Mouse (Mus musculus) embryonic facial prominence, embryonic 14.5 days (tissue): ENCODE measurements around the gene Ccl27a. TPM values are rescaled to one million over a fixed set of nuclear protein-coding genes. Genes with fewer than 3 reads are reported as not detected.

ENCODE experiments used
- ATAC-seq: fragments of 200-750 bp; cut with Nextera tagmentation; 2 replicates; pipeline ENCODE4 v1.8.0; 2017; ENCODE audit warnings: low read depth, moderate number of reproducible peaks, moderate TSS enrichment
- DNase-seq: peaks from one replicate; pipeline ENCODE4 v3.0.0-alpha.2; 2015; ENCODE audit warnings: low spot score
- H3K27ac ChIP-seq: fragments of 300-500 bp; sonication (generic); replicated peaks from 2 replicates; pipeline ENCODE4 v1.5.1; 2014; ENCODE audit warnings: low read depth, mild to moderate bottlenecking, low read length, moderate library complexity
- H3K27me3 ChIP-seq: fragments of 300-500 bp; sonication (generic); replicated peaks from 2 replicates; pipeline ENCODE4 v1.6.1; 2014; ENCODE audit warnings: low read length; ENCODE audit not compliant: control insufficient read depth, insufficient read depth
- H3K36me3 ChIP-seq: fragments of 300-500 bp; sonication (generic); 2 replicates; pipeline ENCODE4 v1.6.1; 2014; ENCODE audit warnings: low read length, mixed read lengths; ENCODE audit not compliant: control insufficient read depth, insufficient read depth
- H3K4me1 ChIP-seq: fragments of 300-500 bp; sonication (generic); 2 replicates; pipeline ENCODE4 v1.6.1; 2014; ENCODE audit warnings: antibody characterized with exemption, low read length; ENCODE audit not compliant: control insufficient read depth, insufficient read depth
- H3K4me2 ChIP-seq: fragments of 300-500 bp; sonication (generic); 2 replicates; pipeline ENCODE4 v1.6.1; 2014; ENCODE audit warnings: low read depth, mild to moderate bottlenecking, low read length, moderate library complexity, mixed read lengths
- H3K4me3 ChIP-seq: fragments of 300-500 bp; sonication (generic); 2 replicates; pipeline ENCODE4 v1.5.1; 2014; ENCODE audit warnings: low read depth, mild to moderate bottlenecking, low read length
- H3K9ac ChIP-seq: fragments of 300-500 bp; sonication (generic); 2 replicates; pipeline ENCODE4 v1.6.1; 2014; ENCODE audit warnings: low read depth, mild to moderate bottlenecking, low read length, moderate library complexity, mixed read lengths
- H3K9me3 ChIP-seq: fragments of 300-500 bp; sonication (generic); 2 replicates; pipeline ENCODE4 v1.6.1; 2016; ENCODE audit warnings: low read length; ENCODE audit not compliant: control insufficient read depth
- WGBS: fragments of 180-500 bp; shearing (Covaris S2); extraction: QIAGEN DNeasy Blood & Tissue Kit; methylation state at CpG from one replicate; pipeline ENCODE4 v1.1.7; 2014; 5-methylcytosine and 5-hydroxymethylcytosine counted together
- polyA plus RNA-seq: library from polyadenylated mRNA; unstranded; fragments of >200 nt; fragmentation: Nextera tagmentation; extraction: Ambion mirVana; gene quantifications from 2 replicates; pipeline ENCODE4 v1.2.1, GENCODE M21; 2014

The Ccl27a gene
- polyA plus RNA-seq, 1 experiment from 2014 or later = 41.4 TPM

DNA sequence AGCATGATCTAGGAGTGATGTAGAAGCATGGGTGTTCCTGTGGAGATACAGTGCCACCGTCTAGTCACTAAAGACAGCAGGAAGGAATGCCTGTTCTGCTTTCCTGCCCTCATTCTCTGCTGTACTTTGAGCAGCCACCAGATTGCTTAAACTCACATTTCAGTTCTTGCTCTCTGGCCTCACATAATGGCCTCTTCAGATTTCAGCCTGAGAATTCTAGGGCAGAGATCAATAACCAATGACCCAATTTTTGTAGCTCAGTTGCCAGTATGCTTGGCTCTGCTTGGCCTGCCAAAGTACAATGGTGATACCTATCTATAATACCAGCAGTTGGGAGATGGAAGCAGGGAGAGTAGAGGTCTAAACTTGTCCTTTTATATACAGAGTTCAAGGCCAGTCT, 29.0 kb downstream of the Ccl27a start:
- WGBS = 67% methylated on average over 1 of the region's 1 CpGs
- no peak for DNase-seq
- no peaks in the 10 kb centered on the region for H3K36me3 ChIP-seq
- H3K9ac ChIP-seq = no peak overlapping the region
- H3K27ac ChIP-seq = no peak overlapping the region
- H3K27me3 ChIP-seq = no peaks in the 10 kb centered on the region
- ATAC-seq = no peak
- no peak overlapping the region for H3K4me3 ChIP-seq
- no peak overlapping the region for H3K4me2 ChIP-seq
- 0 out of 2 replicates have a peak, but pooled peaks cover 3% of the 10 kb centered on the region for H3K4me1 ChIP-seq
- H3K9me3 ChIP-seq = peaks cover 14% of the 10 kb centered on the region; the same call in 1 of the 2 replicates

DNA sequence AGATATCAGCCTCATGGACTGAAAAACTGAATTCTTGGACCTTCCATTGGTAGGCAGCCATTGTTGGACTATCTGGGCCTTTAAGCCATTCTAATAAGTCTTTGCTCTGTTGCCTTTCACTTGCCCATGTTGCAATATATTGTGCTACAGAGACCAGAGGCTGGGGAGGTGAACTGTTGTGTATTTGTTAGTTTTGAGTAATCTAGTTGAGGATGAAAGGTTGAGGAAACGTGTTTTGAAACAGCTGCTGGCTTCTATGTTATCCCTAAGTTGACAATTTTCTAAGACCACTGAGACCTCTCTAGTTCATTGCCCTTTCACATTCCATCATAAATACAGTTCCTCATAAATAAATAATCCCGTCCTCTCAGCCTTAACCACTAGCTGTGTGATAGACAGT, 29.9 kb downstream of the Ccl27a start:
- DNase-seq = no peak
- H3K27me3 ChIP-seq = no peaks in the 10 kb centered on the region
- 0 out of 2 replicates have a peak, but pooled peaks cover 3% of the 10 kb centered on the region for H3K36me3 ChIP-seq
- H3K4me2 ChIP-seq = no peak overlapping the region
- H3K4me1 ChIP-seq = peaks cover 9% of the 10 kb centered on the region; the same call in 1 of the 2 replicates
- WGBS = 80% methylated on average over 2 of the region's 2 CpGs
- H3K9me3 ChIP-seq = peaks cover 14% of the 10 kb centered on the region; the same call in 1 of the 2 replicates
- no peak overlapping the region for H3K27ac ChIP-seq
- no peak overlapping the region for H3K4me3 ChIP-seq
- H3K9ac ChIP-seq = no peak overlapping the region
- no peak for ATAC-seq

DNA sequence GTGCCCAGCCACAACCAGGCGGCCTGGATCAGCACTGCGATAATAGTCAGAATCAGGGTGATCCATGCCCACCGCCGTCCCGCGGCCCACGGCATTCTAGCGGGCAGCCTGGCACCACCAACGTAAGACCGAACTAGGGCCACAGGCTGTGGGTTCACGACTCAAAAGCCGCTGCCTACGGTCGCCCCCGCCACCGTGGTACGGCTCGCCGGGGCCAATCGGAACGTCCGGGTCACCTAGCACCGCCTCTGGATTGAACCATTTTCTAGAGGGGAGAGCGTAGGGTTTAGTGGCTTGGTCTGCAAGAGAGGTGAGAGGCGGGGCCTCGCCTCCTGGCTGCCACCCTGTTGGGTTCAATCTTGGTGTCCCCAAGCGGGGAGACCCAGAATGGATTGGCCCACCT, 32.9 kb downstream of the Ccl27a start:
- Histone ChIP-seq H3K4me2 (peak overlapping the region; percentile 92), H3K9me3 (0 out of 2 replicates have a peak, but pooled peaks cover 6% of the 10 kb centered on the region), H3K27ac (peak overlapping the region; percentile 84), H3K4me1 (peaks cover 9% of the 10 kb centered on the region; the same call in 1 of the 2 replicates), H3K27me3 (no peaks in the 10 kb centered on the region), H3K36me3 (peaks cover 9% of the 10 kb centered on the region; the same call in 1 of the 2 replicates), H3K9ac (peak overlapping the region; percentile 78), H3K4me3 (peak overlapping the region; percentile 80)
- under 1% methylated on average over 26 of the region's 27 CpGs for WGBS
- DNase-seq (peak; percentile 97), ATAC-seq (peak; percentile 98)

- no peaks in the 10 kb centered on the region for H3K27me3 ChIP-seq
- H3K4me1 ChIP-seq = peaks cover 9% of the 10 kb centered on the region; the same call in 1 of the 2 replicates
- peaks cover 9% of the 10 kb centered on the region; the same call in 1 of the 2 replicates for H3K36me3 ChIP-seq
- peak overlapping the region; percentile 78 for H3K9ac ChIP-seq
- peak overlapping the region; percentile 80 for H3K4me3 ChIP-seq
- WGBS = 1% methylated on average over 38 of the region's 48 CpGs
- H3K9me3 ChIP-seq = 0 out of 2 replicates have a peak, but pooled peaks cover 1% of the 10 kb centered on the region
- peak; percentile 50 for DNase-seq
- ATAC-seq = peak; percentile 81
- H3K4me2 ChIP-seq = peak overlapping the region; percentile 92
- H3K27ac ChIP-seq = peak overlapping the region; percentile 84
These were observed 33.5 kb downstream of the Ccl27a start for GRCm38 (mm10) chr4:41740380-41741157.

GRCm38 (mm10) chr4:41739260-41739659, 34.8 kb downstream of the Ccl27a start:
- peak overlapping the region; percentile 80; the same call in 1 of the 2 replicates for H3K4me3 ChIP-seq
- H3K9ac ChIP-seq = no peak overlapping the region
- H3K27me3 ChIP-seq = no peaks in the 10 kb centered on the region
- H3K9me3 ChIP-seq = 0 out of 2 replicates have a peak, but pooled peaks cover 5% of the 10 kb centered on the region
- 94% methylated on average over 13 of the region's 13 CpGs for WGBS
- no peak for ATAC-seq
- no peak overlapping the region for H3K27ac ChIP-seq
- H3K4me2 ChIP-seq = peak overlapping the region; percentile 92; the same call in 1 of the 2 replicates
- DNase-seq = no peak
- H3K36me3 ChIP-seq = peaks cover 9% of the 10 kb centered on the region; the same call in 1 of the 2 replicates
- H3K4me1 ChIP-seq = peaks cover 9% of the 10 kb centered on the region; the same call in 1 of the 2 replicates

GRCm38 (mm10) chr4:41738256-41738603, 35.8 kb downstream of the Ccl27a start:
- Histone ChIP-seq H3K36me3 (peaks cover 9% of the 10 kb centered on the region; the same call in 1 of the 2 replicates), H3K9me3 (0 out of 2 replicates have a peak, but pooled peaks cover 5% of the 10 kb centered on the region), H3K4me2 (no peak overlapping the region), H3K4me1 (peaks cover 9% of the 10 kb centered on the region; the same call in 1 of the 2 replicates), H3K9ac (no peak overlapping the region), H3K27ac (no peak overlapping the region), H3K4me3 (no peak overlapping the region), H3K27me3 (peaks cover 6% of the 10 kb centered on the region)
- no peak for ATAC-seq
- WGBS = 67% methylated on average over 1 of the region's 1 CpGs
- DNase-seq = no peak

DNA sequence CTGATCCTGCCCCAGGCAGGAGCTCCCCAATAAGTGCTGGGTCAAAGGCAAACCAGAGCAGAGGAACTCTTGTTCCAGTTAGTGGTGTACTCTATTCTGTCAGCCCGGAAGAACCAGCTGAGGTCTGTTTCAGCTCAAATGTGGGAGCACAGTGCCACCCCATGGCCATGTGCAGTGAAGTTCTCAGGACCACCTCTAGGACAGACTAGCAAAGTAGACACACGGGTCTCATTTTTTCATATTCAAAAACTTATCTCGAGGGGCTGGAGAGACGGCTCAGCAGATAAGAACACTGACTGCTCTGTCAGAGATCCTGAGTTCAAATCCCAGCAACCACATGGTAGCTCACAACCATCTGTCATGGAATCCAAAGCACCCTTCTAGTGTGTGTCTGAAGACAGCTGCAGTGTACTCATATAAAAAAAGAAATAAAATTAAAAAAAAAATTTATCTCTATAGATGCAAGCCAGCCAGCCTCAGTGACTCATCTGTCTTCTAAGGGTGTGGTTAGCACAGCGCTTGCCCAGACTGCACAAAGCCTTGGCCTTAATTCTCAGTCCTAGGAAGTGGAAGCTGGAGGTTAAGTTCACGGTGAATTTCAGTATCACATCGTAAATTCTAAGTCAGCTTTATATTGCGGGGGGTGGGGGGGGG, 36.3 kb downstream of the Ccl27a start:
- Histone ChIP-seq H3K27ac (no peak overlapping the region), H3K9me3 (0 out of 2 replicates have a peak, but pooled peaks cover 5% of the 10 kb centered on the region), H3K27me3 (peaks cover 11% of the 10 kb centered on the region), H3K4me3 (no peak overlapping the region), H3K4me2 (no peak overlapping the region), H3K4me1 (peaks cover 9% of the 10 kb centered on the region; the same call in 1 of the 2 replicates), H3K9ac (no peak overlapping the region), H3K36me3 (peaks cover 9% of the 10 kb centered on the region; the same call in 1 of the 2 replicates)
- WGBS = 39% methylated on average over 8 of the region's 8 CpGs
- ATAC-seq (peak; percentile 54; the same call in 1 of the 2 replicates), DNase-seq (peak; percentile 82)

- Histone ChIP-seq H3K27me3 (peaks cover 70% of the 10 kb centered on the region), H3K9ac (peak within 1 kb of the TSS; percentile 45), H3K4me1 (peaks cover 3% of the 10 kb centered on the region; the same call in 1 of the 2 replicates), H3K27ac (no peak within 1 kb of the TSS), H3K9me3 (0 out of 2 replicates have a peak, but pooled peaks cover 5% of the 10 kb centered on the region), H3K4me2 (peak within 1 kb of the TSS; percentile 63), H3K36me3 (no peaks in the 10 kb centered on the region), H3K4me3 (peak within 1 kb of the TSS; percentile 36)
- DNase-seq (no peak), ATAC-seq (peak; percentile 28; the same call in 1 of the 2 replicates)
- whole genome bisulfite sequencing = 5% methylated on average over 33 of the region's 50 CpGs
These were observed 42.8 kb downstream of the Ccl27a start, which contains the start of gene Arid3c for GRCm38 (mm10) chr4:41731052-41731765. Gene Arid3c, minus strand, starts transcription at chr4:41731142.
